In genomic region chr9:50120820-50121599, GRCm38 (mm10) we compare ENCODE assay signal across 11 mouse cellular contexts.
DNase-seq lines count a peak whose midpoint lies in the region; TF ChIP-seq lines count a peak whose summit lies in the region.
"Had no signal": no experiment of that assay in that cellular context is flagged by ENCODE, and none has a peak within 500 bp of the region (broad histone marks: within the 10 kb centered on the region; RNA-seq: fewer than 3 reads in every experiment).

No protein-coding gene starts in this region.

- H3K4me3 ChIP-seq in gastrocnemius, adult 2 months, result no peak overlapping the region
- H3K4me3 ChIP-seq: embryonic facial prominence, embryonic 15.5 days; hindbrain, embryonic 10.5 days; lung, embryonic 15.5 days; megakaryocyte, embryonic 14.5 days had no signal

- intact Hi-C loops in gastrocnemius, adult 2 months (cut with DNase I), result no loop called here

- DNase-seq in gastrocnemius, adult 2 months, result peak; percentile 23
- no peak for DNase-seq in gastrocnemius, adult 8-10 months (ENCODE audit: low spot score in 2 of 2)
- DNase-seq in lung, postnatal 10 days, result peak; percentile 11
- DNase-seq in lung, postnatal 25 days (ENCODE audit: low spot score), result no peak
- peak; percentile 82 for DNase-seq in brain, embryonic 14.5 days (ENCODE audit: low read depth)
- DNase-seq in layer of hippocampus, adult 9-10 months (ENCODE audit: low spot score), result peak; percentile 26
- no peak for DNase-seq in kidney, adult 8-10 months

- TF ChIP-seq CTCF in gastrocnemius, adult 2 months (IDR thresholded peaks at IDR 0.05), result no peak
- no peak for TF ChIP-seq CTCF in brain, embryonic 14.5 days (IDR thresholded peaks at IDR 0.05; ENCODE audit: borderline replicate concordance, extremely low read depth, insufficient read depth, insufficient read length)

- TF ChIP-seq POLR2A in brain, embryonic 14.5 days (IDR thresholded peaks at IDR 0.05; ENCODE audit: borderline replicate concordance, extremely low read depth, insufficient read depth, insufficient read length, poor library complexity, severe bottlenecking), result no peak

- no peak overlapping the region for H3K27ac ChIP-seq in gastrocnemius, adult 2 months
- H3K27ac ChIP-seq: embryonic facial prominence, embryonic 15.5 days; hindbrain, embryonic 10.5 days; lung, embryonic 15.5 days had no signal

Comparison
In these comparisons a context has a peak if more than half of its experiments do, and no peak if none do; other contexts are left out.
1. DNase-seq: peak in gastrocnemius, adult 2 months (single experiment), lung, postnatal 10 days (single experiment), brain, embryonic 14.5 days (single experiment) and layer of hippocampus, adult 9-10 months (single experiment); none in gastrocnemius, adult 8-10 months (0 of 2), lung, postnatal 25 days (single experiment) and kidney, adult 8-10 months (0 of 2).